Mouse (Mus musculus): Measurements from ENCODE around the gene Cx3cr1. TPM values are rescaled to one million over a fixed set of nuclear protein-coding genes. Genes with fewer than 3 reads are reported as not detected.

Cx3cr1 gene
- polyA plus RNA-seq, 1 experiment = 7.5 TPM

GRCm38 (mm10) chr9:119969811-119970210 is 99.9 kb downstream of the Cx3cr1 start:
- TF ChIP-seq POLR2A (IDR thresholded peaks at IDR 0.05; ENCODE audit: control insufficient read depth, extremely low read depth, insufficient read depth, low read length, poor library complexity) = no peak
- no peak for TF ChIP-seq CTCF (IDR thresholded peaks at IDR 0.05; ENCODE audit: borderline replicate concordance, control insufficient read depth, extremely low read depth, insufficient read depth, low read length, poor library complexity)
- peaks cover 35% of the 10 kb centered on the region for H3K36me3 ChIP-seq (ENCODE audit: control insufficient read depth, insufficient read depth, low read length)
- no peaks in the 10 kb centered on the region for H3K27me3 ChIP-seq (ENCODE audit: control insufficient read depth, insufficient read depth, low read length)
- WGBS = 96% methylated on average over 7 of the region's 7 CpGs
- no peak overlapping the region for H3K4me3 ChIP-seq (ENCODE audit: control insufficient read depth, insufficient read depth, low read length)
- no peak overlapping the region for H3K27ac ChIP-seq (ENCODE audit: control insufficient read depth, insufficient read depth, low read length)
- no peak for DNase-seq
- H3K4me1 ChIP-seq (replicated peaks; ENCODE audit: control insufficient read depth, insufficient read depth, low read length) = 0 out of 2 replicates have a peak, but pooled peaks cover 6% of the 10 kb centered on the region

DNA sequence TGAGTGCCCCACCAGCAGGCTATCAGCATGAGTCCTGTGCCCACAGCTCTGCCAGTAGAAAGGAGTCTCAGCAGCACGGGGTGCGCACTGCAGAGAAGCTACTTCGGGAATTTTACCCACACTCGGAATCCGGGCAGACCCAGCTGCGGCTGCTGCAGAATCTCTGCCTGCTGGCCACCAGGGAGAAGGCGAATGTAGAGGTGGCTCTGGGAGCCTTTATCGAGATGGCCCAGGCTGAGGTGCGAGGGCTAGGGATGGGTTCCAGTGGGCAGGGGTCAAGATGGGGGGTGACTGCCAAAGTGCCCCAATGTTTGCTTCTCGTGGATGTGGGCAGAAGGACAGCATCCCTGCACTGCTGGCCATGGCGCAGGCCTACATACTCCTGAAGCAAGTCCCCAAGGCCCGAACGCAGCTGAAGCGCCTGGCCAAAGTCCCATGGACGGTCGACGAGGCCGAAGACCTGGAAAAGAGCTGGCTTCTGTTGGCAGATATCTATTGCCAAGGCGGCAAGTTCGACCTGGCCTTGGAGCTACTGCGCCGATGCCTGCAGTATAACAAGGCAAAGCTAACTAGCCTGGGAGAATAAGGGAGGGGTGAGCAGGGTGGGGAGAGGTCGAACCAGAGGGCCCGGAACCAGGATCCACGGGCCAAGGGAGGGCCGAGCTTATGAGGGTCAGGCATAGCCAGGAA is 103.3 kb downstream of the Cx3cr1 start:
- Histone ChIP-seq H3K36me3 (ENCODE audit: control insufficient read depth, insufficient read depth, low read length) (peaks cover 2% of the 10 kb centered on the region), H3K4me3 (ENCODE audit: control insufficient read depth, insufficient read depth, low read length) (no peak overlapping the region), H3K27ac (ENCODE audit: control insufficient read depth, insufficient read depth, low read length) (no peak overlapping the region), H3K4me1 (replicated peaks; ENCODE audit: control insufficient read depth, insufficient read depth, low read length) (0 out of 2 replicates have a peak, but pooled peaks cover 2% of the 10 kb centered on the region), H3K27me3 (ENCODE audit: control insufficient read depth, insufficient read depth, low read length) (no peaks in the 10 kb centered on the region)
- 96% methylated on average over 26 of the region's 26 CpGs for WGBS
- no peak for DNase-seq
- no peak for TF ChIP-seq CTCF (IDR thresholded peaks at IDR 0.05; ENCODE audit: borderline replicate concordance, control insufficient read depth, extremely low read depth, insufficient read depth, low read length, poor library complexity)
- TF ChIP-seq POLR2A (IDR thresholded peaks at IDR 0.05; ENCODE audit: control insufficient read depth, extremely low read depth, insufficient read depth, low read length, poor library complexity) = no peak

DNA sequence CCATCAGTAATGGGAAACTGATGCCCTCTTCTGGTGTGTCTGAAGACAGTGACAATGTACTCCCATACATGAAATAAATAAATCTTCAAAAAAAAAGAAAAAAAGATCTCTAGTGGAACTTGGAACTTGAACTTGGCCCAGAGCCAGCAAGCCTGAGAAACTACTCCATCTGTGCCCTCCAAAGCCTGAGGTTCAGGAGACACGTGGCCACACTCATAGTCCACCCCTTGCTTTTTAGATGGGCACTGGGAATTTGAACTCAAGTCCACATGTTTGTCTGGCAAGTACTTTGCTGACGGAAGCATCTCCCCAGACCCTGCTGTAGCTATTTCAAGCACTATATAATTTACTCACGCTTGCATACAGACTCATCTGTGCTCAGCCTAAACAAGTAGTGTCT is 104.5 kb downstream of the Cx3cr1 start:
- 88% methylated on average over 3 of the region's 3 CpGs for WGBS
- TF ChIP-seq CTCF (IDR thresholded peaks at IDR 0.05; ENCODE audit: borderline replicate concordance, control insufficient read depth, extremely low read depth, insufficient read depth, low read length, poor library complexity) (no peak), POLR2A (IDR thresholded peaks at IDR 0.05; ENCODE audit: control insufficient read depth, extremely low read depth, insufficient read depth, low read length, poor library complexity) (no peak)
- Histone ChIP-seq H3K36me3 (ENCODE audit: control insufficient read depth, insufficient read depth, low read length) (no peaks in the 10 kb centered on the region), H3K27me3 (ENCODE audit: control insufficient read depth, insufficient read depth, low read length) (no peaks in the 10 kb centered on the region), H3K27ac (ENCODE audit: control insufficient read depth, insufficient read depth, low read length) (no peak overlapping the region), H3K4me1 (replicated peaks; ENCODE audit: control insufficient read depth, insufficient read depth, low read length) (no peaks in the 10 kb centered on the region), H3K4me3 (ENCODE audit: control insufficient read depth, insufficient read depth, low read length) (no peak overlapping the region)
- DNase-seq = no peak

DNA sequence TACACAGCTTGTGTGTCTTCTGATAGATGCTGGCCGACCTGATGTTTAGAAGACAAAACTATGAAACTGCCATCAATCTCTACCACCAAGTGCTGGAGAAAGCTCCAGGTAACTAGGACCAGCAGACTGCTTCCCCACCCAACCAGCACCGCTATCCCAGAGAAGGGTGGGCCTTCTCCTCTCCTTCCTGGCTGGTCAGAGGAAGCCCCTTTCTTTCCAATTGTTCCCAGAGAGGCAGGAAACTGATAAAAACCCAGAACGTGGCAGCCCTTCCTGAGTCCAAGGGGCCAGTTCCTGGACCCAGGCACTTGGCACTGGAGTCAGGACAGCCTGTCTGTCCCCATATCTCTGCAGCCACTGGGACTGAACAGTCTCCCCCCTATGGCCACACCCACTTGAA is 105.5 kb downstream of the Cx3cr1 start:
- H3K27me3 ChIP-seq (ENCODE audit: control insufficient read depth, insufficient read depth, low read length) = no peaks in the 10 kb centered on the region
- H3K4me1 ChIP-seq (replicated peaks; ENCODE audit: control insufficient read depth, insufficient read depth, low read length) = no peaks in the 10 kb centered on the region
- no peak for DNase-seq
- H3K4me3 ChIP-seq (ENCODE audit: control insufficient read depth, insufficient read depth, low read length) = no peak overlapping the region
- no peaks in the 10 kb centered on the region for H3K36me3 ChIP-seq (ENCODE audit: control insufficient read depth, insufficient read depth, low read length)
- WGBS = 81% methylated on average over 3 of the region's 3 CpGs
- H3K27ac ChIP-seq (ENCODE audit: control insufficient read depth, insufficient read depth, low read length) = no peak overlapping the region
- TF ChIP-seq CTCF (IDR thresholded peaks at IDR 0.05; ENCODE audit: borderline replicate concordance, control insufficient read depth, extremely low read depth, insufficient read depth, low read length, poor library complexity) (no peak), POLR2A (IDR thresholded peaks at IDR 0.05; ENCODE audit: control insufficient read depth, extremely low read depth, insufficient read depth, low read length, poor library complexity) (no peak)

DNA sequence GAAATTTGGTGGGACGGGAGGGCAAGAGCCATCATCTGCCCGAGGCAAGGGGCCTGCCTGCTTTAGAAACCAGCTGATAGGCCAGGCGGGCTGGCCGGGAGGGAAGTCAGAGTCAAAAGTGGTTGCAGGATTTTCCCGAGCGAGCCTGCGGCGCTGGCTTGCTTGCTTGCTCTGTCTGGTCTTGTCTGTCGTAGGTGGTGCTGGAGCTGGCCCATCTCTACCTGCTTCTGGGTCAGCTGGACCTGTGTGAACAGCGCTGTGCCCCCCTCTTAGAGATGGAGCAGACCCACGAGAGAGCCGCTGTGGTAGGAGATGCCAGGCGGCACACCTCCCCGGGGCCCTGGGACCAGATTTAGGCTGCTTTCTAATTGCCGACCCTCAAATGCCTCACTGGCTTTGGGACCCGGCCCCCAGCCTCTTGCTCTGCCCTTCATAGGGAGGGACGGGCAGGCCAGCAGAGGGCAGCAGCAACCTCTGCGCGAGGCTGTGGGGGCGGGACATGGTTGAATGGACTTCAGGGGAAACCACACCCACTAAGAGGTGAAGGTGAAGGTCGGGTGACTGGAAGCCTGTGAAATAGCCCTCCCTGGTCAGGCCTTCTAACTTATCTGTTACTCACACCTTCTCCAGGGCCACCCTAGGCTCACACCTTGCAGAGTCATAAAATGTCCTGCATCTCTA is 106.6 kb downstream of the Cx3cr1 start:
- H3K4me3 ChIP-seq (ENCODE audit: control insufficient read depth, insufficient read depth, low read length) = no peak overlapping the region
- H3K27me3 ChIP-seq (ENCODE audit: control insufficient read depth, insufficient read depth, low read length) = no peaks in the 10 kb centered on the region
- peak; percentile 82 for DNase-seq
- no peaks in the 10 kb centered on the region for H3K4me1 ChIP-seq (replicated peaks; ENCODE audit: control insufficient read depth, insufficient read depth, low read length)
- TF ChIP-seq CTCF (IDR thresholded peaks at IDR 0.05; ENCODE audit: borderline replicate concordance, control insufficient read depth, extremely low read depth, insufficient read depth, low read length, poor library complexity) (peak; percentile 97), POLR2A (IDR thresholded peaks at IDR 0.05; ENCODE audit: control insufficient read depth, extremely low read depth, insufficient read depth, low read length, poor library complexity) (no peak)
- WGBS = 36% methylated on average over 21 of the region's 21 CpGs
- H3K36me3 ChIP-seq (ENCODE audit: control insufficient read depth, insufficient read depth, low read length) = no peaks in the 10 kb centered on the region
- H3K27ac ChIP-seq (ENCODE audit: control insufficient read depth, insufficient read depth, low read length) = no peak overlapping the region

GRCm38 (mm10) chr9:119962216-119962615 is 107.5 kb downstream of the Cx3cr1 start:
- Histone ChIP-seq H3K36me3 (ENCODE audit: control insufficient read depth, insufficient read depth, low read length) (no peaks in the 10 kb centered on the region), H3K4me3 (ENCODE audit: control insufficient read depth, insufficient read depth, low read length) (no peak overlapping the region), H3K27ac (ENCODE audit: control insufficient read depth, insufficient read depth, low read length) (no peak overlapping the region), H3K4me1 (replicated peaks; ENCODE audit: control insufficient read depth, insufficient read depth, low read length) (no peaks in the 10 kb centered on the region), H3K27me3 (ENCODE audit: control insufficient read depth, insufficient read depth, low read length) (no peaks in the 10 kb centered on the region)
- no peak for DNase-seq
- 57% methylated on average over 4 of the region's 4 CpGs for WGBS
- TF ChIP-seq POLR2A (IDR thresholded peaks at IDR 0.05; ENCODE audit: control insufficient read depth, extremely low read depth, insufficient read depth, low read length, poor library complexity) (no peak), CTCF (IDR thresholded peaks at IDR 0.05; ENCODE audit: borderline replicate concordance, control insufficient read depth, extremely low read depth, insufficient read depth, low read length, poor library complexity) (no peak)
